Mouse (Mus musculus): ENCODE measurements around the gene Lcmt1.

Lcmt1 gene

GRCm38 (mm10) chr7:123458309-123458708 is 88.7 kb downstream of the Lcmt1 start:
- DNase-seq (ENCODE audit: low spot score): no peak

DNA sequence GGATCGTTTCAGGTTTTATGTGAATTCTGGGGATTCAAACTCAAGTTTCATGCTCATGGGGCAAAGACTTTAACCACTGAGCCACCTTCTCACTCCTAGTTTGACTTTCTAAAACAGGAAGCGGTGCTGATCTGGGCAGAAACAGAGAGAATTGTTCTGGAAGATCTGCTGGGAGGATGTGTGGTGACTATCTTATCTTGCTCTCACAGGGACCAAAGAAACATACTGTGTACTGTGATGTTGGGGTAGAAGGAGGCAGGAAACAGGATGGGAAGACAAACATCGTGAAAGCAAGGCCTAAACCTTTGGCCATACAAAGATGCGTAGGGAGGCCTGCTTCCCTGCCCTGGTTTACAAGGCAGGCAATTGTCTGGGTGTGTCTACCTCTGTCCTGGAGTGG is 89.7 kb downstream of the Lcmt1 start:
- no peak for DNase-seq (ENCODE audit: low spot score)

DNA sequence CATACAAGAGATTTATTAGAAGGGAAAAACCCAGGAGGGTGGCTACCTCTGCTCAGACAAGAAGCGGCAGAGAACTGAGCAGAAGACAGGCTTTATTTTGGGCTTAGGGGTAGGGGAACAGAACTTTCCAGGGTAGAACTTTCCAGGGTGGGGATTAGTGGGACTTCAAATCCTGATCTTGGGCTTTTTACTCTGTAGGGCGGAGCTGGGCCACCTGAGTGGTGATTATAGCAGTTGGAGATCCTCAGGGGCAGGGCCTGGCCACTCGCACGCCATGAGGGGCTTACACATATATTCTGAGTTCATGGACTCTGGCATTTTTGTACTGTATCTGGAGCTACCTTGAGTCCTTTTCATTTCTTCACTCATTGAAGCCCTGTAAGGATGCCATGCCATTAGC is 91.7 kb downstream of the Lcmt1 start:
- DNase-seq (ENCODE audit: low spot score): no peak

DNA sequence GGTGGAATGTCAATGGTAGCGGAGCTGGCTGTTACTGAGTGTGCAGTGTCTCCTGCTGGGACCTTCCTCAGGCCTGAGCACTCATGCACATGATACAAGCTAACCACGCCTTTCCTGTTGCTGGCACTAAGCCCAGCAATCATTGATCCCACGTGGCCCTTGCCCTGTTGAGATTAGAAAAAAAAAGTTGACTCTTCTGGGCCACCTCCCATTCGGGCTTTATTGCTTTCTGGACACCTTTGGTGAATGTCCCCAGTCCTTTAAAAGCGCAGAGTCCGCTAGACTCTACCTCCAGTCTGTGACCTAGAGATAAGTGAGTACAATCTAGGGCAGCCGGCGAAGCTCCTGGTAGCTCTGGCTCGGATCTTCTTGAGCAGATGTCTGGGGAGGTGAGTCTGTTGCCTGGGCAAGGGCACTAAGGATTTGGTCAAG is 92.5 kb downstream of the Lcmt1 start, which contains the start of gene Aqp8:
Aqp8 (plus strand) TSS at position 222 of the 432 bp plus-strand sequence.
- DNase-seq (ENCODE audit: low spot score): peak; percentile 52

DNA sequence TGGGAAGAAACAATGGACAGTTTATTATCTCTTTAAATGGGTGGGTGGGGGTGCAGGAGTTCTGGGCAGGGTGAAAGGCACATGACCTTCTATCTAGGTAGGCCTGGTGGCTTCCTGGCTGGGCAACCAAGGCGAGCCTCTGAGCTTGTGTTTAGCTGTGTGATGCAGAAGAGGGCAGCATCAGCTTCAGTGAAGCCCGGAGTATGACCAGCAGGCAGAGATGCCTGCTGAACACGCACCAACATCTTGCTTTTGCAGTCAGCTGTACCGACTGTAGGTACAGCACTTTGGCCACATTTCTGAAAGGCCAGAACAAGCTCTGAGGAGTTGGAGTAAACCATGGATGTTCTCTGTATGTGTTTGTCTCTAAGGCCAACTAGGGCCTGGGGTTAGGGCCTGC is 94.0 kb downstream of the Lcmt1 start:
- DNase-seq (ENCODE audit: low spot score): no peak

DNA sequence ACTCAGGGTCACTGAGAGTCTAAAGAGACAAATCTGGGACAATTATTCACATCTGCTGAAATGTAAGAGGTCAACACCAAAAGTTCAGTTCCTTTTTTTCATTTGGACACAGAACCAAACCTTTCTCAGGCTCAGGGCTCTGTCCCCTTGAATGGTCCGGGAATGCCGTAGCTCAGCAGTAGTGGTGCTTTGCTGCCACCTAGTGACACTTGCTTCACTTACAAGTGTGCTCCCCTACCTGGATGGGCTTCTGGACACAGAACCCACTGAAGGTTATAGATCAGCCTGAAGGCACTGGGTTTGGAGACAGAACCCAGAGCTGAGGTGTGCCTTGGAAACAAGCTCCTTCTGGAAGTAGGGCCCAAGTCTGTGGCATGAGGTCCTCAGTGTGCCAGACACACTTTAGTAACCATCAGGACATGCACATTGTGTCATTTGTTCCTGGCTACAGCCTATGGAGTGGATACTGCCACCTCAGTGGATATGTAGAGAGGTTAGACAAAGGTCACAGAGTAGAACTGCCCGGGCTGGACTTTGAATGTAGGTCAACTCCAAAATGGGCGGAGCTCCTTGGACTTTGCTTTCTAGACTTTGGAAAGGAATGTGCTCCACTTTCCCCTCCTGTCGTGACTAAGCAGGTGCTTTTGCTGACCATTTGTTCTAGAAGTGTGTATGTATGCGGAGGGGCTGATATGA is 96.3 kb downstream of the Lcmt1 start:
- DNase-seq (ENCODE audit: low spot score): peak; percentile 80

DNA sequence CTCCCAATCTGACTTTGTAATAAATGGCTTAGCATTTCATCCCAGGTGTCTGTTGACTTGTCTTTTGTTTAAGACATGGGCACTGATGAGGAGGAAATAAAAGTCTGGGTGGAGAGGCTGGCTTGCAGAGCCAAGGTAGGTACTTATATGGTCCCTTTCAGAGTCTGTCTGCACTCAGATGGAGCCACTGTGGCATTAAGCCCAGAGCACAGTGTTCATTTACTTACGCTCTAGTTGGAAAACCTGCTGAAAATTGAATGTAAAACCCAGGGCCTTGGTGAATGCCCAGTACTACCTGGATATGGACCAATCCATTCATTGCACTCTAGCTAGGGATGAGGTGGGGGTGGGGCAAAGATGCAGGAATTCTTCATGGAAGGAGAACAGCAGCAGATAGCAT is 98.4 kb downstream of the Lcmt1 start:
- DNase-seq (ENCODE audit: low spot score): no peak

Data from MN1 (cell line).